Mouse (Mus musculus): ENCODE measurements around the gene Tcf7l1.

The Tcf7l1 gene

DNA sequence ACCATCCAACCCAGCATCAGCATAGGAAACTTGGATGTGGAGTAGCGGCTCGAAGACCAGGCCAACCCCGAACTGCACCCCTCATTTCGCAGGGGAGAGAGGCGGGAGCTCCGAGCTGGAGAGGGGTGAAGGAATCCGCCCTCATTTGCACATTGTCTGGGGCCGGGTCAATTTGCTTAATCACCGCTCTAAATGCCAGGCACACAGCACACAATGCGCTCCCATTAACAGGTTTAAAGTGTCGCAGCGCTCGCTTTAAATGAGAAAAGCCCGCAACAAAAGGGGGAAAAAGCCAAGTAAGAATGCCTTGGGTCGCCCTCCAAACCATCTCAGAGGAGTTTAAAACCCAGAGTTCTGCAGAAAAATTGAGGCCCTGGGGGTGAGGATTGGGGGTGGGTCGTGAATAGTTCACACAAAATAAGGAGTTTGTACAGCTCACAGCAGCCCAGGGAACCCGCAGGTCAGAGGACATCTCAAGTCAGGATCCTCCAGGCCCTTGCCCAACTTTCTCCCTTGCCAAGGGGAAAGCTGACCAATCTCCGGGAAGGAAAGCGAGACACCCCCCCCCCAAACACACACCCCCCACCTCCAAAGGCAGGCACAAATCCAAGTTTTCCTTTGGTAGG, 1.6 kb downstream of the Tcf7l1 start:
- no peak for DNase-seq (ENCODE audit: low spot score in 2 of 2)

DNA sequence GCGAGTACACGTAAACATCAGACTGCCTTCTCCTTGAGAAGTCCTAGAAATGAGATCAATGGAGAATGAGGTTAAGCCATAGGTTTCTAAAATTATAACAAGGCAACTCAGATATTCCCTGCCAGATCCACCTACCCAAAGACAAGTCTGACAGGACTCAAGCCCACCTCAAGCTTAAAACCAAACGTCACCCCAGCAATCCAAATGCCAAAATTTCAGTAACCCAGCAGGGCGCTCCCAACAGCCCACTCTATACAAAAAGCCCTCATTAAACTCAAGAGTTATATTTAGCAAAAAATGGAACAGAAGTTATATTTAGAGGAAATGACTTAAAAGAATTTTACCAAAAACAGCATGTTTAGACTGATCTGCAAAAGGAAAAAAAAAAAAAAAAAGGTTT, 5.3 kb downstream of the Tcf7l1 start:
- DNase-seq (ENCODE audit: low spot score in 2 of 2), result no peak

DNA sequence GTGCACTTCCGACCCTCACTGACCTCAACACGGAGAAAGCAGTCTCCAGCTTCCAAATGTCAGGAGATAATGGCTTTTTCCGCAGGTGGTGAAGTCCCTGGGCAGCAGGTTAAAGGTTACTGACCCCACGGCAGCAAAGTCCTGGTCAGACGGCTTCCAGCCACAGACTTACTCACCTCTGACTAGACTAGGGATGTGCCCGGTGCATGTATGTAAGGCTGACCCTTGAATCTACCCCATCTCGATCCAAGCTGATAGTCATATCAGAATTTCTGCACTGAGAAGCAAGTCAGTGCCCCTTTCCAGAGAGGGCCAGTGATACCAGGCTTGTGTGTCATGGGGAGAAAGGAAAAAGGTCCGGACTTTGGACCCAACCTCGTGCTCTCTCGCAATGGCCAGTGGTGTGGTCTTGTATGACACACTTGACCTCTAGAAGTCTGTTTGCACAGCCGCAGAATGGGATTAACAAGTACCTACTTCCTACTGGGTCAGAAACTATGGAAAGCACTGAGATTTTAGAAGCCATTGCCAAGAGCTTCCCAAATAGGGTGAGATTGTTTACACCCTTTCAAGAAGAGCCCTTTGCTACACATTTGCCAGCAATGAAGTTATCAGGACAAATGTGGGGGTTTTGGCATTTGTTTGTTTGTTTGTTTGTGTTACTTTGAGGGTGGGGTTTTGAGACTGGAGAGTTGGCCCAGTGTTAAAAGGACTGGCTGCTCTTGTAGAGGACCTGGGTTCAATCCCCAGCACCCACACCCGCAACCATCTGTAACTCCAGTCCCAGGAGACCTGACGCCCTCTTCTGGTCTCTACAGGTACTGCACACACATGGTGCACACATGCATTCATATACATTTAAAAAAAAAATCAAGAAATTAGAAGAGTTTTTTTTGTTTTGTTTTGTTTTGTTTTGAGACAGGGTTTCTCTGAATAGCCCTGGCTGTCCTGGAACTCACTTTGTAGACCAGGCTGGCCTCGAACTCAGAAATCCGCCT, 10.0 kb downstream of the Tcf7l1 start:
- no peak for DNase-seq (ENCODE audit: low spot score in 2 of 2)

DNA sequence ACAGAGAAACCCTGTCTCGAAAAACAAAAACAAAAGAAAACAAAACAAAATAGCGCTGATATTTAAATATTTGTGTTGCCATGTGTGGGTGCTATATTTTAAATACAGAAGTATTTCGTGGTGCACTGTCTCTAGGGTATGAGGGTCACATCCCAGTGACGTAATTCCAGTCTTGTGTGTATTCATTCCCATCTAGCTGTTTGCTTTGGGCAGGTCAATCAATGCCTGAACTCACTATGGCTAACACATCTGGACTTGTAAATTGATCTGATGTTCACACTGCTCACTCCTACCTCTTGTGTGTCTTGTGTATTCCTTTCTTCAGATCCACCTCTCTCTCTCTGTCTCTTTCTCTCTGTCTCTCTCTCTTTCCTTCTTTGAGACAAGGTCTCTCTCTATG, 11.8 kb downstream of the Tcf7l1 start:
- DNase-seq (ENCODE audit: low spot score in 2 of 2), result no peak

DNA sequence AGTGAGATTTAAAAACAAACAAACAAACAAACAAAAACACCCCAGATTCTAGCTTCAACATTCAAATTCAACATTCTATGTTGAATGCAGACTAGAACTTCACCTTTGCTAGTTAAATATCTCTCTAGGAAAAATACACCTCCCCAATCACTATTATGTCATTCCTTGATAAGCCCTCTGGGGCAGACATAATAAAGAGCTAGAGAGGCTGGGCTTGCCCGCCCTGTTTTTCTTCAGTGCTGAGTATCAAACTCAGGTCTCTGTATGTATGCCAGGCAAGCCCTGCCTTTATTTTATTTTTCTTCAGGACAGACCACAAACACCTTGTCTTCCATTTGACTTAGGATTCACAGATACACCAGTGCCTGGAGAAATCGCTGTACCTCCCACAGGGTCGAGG, 14.8 kb downstream of the Tcf7l1 start:
- DNase-seq (ENCODE audit: low spot score in 2 of 2), result no peak

DNA sequence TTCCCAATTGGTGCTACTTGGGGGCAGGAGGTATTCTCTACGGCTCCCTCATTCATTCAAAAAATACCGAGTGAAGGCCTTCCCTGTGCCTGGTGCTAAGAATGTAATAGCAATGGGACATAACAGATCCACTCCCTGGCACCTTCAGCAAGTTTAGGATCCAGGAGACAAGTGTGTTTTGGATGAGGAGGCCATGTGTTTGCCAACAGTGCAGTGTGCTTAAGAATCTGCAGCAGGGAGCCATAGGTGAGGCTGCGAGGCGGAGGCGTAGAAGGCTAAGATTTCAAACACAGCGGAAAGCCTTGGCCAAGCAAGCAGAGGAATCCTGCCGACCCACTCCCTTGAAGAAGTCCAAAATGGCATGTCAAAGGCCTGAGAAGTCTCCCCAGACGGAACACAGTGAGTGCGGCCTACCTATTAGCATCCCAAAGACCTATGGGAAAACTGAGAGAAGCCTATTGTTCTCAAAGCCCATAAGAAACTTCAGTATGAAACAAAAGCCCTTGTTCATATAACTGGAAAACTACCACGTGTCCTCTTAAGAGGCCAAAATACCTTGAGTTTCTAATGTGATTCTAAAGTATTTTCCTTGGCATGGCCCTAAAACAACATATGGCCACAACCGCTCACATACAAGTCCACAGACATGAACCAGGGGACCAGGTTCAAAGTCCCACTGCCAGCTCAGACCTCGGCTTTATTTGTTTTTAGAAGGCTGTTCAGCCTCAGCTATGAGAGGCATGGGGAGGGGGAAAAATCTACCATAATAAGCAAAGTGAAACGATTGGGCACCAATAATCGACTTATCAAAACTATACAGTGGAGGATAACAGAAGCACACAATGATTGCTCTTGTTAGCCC, 18.9 kb downstream of the Tcf7l1 start:
- DNase-seq (ENCODE audit: low spot score in 2 of 2), result no peak

DNA sequence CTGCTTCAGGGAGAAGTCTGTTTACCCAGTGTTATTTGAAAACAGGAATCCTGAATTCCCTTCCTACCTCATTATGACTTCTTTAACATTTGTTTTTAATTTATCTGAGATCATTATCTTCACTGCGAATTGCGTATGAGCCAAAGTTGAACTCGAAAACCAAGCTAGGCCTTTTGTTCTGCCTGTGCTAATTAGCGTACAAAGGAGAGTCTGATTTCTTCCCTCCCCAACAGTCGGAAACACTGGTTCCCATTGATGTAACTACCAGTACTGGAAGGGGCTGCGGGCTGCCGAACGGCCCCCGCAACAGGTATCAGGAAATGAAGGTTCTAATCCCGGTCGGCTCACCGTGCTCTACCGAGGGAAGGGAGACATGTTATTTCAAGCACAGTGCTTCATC, 19.7 kb downstream of the Tcf7l1 start:
- no peak for DNase-seq (ENCODE audit: low spot score in 2 of 2)

DNA sequence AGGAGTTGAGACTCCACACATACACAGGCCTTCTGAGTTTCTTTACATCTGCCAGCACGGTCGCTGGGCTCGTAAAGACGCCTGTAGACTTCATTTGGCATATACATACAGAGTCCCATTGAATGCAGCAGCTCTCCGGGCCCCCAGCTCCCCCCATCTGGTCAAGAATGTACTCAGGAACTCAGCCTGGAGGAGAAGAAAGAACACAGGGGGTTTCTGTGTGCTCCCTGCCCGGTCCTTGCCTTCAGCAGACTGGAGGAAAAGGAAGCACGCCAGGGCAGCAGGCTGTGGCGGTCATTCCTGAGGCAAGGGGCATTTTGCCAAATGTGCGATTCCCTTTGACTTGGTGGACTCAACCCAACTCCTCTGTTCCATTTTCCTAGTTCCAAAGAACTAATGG, 20.2 kb downstream of the Tcf7l1 start:
- no peak for DNase-seq (ENCODE audit: low spot score in 2 of 2)

DNA sequence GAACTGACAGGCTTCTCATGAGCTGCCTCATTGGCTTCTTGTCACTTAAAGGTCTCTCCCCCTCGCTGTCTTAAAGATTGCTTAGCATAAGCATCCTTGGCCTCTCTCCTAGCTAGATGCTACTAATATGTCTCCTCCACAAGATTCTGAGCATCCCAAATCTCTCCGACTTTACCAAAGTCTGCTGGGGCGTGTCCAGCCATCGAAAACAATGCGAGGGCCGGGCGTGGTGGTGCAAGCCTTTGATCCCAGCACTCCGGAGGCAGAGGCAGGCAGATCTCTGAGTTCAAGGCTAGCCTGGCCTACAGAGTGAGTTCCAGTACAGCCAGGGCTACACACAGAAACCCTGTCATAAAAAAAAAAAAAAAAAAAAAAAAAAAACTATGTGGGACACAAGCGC, 21.0 kb downstream of the Tcf7l1 start:
- no peak for DNase-seq (ENCODE audit: low spot score in 2 of 2)

DNA sequence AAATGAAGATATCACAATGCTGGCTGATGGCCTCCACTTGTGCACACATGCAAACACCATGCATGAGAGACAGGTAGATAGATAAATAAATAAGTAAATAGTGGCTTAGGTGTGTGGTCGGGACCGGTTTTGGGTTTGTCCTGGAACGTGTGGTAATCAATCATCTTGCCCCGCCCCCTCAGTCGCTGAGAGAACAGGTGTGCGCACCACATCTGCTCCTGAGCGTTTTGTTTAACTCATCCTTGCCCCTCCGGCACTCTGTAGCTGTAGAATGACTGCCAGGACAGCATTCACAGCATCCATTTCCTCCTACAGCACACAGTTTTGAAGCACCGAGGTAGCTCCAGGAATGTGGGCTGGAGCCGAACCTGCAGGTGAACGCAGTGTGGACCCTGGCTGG, 25.4 kb downstream of the Tcf7l1 start:
- no peak for DNase-seq (ENCODE audit: low spot score in 2 of 2)

DNA sequence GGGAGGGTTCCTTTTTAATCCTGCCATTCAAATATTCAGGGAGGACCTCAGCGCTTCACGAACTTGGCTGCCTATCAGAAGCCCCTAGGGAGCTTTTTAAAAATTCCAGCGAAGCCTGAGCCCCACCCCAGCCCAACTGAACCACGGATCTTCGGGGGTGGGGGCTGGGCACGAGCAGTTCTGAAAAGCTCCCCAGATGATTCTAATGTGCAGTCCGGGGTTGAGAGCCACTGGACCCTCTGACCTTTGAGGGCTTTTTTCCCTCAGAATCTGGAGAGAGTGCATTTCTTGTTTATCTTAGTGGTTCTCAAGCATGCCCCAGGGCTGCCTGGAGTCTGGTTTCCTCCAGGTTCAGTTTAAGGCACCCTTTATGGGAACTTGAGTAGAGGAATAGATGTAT, 27.4 kb downstream of the Tcf7l1 start:
- DNase-seq (ENCODE audit: low spot score in 2 of 2), result no peak

DNA sequence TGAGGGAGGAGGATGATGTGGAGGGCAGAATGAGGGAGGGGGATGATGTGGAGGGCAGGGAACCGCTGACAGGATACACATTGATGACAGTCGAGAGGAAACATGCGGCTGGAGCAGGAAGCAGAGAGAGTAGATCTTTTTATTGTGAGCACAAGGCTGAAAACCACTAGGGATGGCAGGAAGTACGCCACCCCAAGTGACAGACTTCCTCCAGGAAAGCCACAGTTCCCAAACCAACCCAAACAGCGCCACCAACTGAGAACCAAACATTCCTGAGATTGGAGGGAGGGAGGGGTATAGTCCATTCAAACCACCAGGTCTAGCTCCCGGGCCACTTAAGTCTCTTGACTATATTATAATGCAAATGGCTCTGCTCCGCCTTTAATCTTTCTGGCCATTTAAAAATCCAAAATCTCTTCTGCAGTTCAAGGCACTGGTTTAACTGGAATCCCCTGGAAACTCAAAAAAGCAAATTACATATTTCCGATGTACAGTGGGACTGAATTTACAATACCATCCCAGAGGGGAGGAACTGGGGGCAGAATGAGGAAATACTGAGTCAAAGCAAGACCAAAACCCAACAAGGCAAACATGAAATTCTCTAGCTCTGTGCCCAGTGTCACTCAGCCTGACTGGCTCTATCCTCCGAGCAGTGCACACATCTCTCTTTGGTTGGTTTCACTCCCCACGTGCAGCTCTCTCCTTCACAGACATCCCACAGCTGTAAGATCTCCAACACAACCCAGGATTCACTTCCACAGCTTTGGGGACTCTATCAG, 30.6 kb downstream of the Tcf7l1 start:
- no peak for DNase-seq (ENCODE audit: low spot score in 2 of 2)

DNA sequence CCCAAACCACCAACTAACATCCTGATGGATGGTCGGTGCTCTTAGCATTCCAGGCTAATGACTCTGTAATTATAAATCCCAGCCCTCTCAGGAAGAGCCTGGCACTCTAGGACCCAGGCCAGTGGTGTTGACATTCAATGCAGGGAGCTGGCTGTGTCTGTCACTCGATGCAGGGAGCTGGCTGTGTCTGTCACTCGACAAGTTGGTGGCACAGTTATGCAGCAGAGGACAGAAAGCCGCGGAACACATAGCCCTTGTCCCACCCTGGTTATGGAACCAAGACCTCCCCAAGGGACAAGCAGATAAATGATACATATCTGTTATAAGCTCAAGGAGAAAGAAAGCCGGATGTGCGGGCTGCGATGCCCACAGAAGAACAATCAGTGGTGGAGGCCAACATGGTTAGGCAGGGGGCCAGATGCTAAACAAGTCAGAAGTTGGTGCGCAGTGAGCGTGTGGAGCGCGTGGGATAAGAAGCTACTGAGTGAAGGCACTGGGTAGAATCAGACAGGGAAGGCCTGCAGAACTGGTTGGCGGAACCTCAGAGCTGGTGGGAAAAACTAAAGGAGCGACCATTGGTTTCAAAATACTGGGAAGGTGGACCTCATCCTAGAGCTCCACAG, 33.7 kb downstream of the Tcf7l1 start:
- DNase-seq (ENCODE audit: low spot score in 2 of 2), result no peak

DNA sequence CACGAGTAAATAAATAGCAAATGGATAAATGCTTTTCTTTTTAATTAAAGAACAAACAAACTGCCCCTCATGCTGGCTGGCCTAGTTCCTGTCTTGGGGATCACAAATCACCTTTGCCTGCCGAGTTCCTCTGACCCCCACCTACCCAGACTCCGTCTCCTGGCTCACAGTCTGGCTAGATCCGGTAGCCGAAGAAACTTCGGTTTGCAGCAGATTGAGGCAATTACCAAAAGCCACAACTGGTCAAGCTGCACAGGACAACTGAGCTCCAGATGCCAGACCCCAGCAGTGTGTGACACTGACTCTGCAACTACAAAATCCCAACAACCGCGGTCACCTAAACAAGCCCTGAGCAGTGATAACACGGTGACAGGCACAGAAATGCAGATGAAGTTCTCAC, 34.8 kb downstream of the Tcf7l1 start:
- DNase-seq (ENCODE audit: low spot score in 2 of 2), result no peak

DNA sequence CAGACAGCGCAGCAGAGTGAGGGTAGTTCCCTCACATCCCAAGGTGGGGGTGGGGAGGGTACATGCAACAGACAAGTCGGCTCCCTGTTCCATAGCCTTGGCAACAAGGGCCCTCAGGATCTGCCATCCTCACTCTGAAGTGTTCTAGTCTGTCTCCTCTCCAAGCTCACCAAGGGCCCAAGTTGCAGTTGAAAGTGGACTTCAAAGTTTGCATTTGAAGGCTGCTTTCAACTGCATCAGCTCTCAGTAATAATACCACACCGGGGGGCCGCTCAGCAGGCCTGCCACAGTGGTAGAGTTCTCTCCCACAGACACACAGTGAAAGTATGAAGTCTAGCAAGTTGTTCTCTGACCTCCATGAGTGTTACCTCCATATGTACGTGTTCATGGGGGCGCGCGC, 35.3 kb downstream of the Tcf7l1 start:
- DNase-seq (ENCODE audit: low spot score in 2 of 2), result no peak

DNA sequence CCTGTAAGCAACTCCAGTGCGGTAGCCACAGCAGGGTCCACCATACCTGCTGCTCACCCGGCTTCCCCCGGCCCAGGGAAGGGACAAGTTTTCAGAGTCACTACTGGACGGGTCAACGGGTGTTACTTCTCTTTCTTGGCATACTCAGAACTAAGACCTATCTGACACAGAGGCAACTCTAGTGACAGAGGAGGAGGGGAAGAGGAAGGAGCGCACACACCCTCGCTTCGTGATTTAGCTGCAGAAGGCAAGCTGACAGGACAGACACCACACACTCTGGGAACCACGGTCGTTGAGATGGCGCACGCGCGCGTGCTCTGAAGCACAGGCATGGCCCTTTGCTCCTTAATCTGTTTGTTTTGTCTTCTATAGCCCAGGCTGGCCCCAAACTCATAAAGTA, 36.2 kb downstream of the Tcf7l1 start:
- DNase-seq (ENCODE audit: low spot score in 2 of 2), result no peak

DNA sequence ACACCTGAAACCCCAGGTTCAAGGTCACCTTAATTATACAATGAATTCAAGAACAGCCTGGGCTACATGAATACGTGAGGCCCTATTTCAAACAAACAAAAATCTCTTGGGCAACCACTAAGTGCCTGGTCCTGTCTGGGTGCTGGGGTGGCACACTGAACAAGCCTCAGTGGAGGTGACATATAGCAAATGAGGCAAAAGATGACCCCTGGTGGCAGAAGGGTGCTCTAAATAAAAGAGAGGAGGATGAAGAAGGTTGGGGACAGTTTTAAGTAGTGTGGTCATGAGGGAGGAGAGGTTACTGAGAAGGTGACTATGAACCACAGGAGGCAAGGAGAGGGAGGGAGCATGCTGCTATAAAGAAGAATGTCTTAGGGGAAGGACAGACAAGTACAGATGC, 37.8 kb downstream of the Tcf7l1 start:
- DNase-seq (ENCODE audit: low spot score in 2 of 2), result no peak

DNA sequence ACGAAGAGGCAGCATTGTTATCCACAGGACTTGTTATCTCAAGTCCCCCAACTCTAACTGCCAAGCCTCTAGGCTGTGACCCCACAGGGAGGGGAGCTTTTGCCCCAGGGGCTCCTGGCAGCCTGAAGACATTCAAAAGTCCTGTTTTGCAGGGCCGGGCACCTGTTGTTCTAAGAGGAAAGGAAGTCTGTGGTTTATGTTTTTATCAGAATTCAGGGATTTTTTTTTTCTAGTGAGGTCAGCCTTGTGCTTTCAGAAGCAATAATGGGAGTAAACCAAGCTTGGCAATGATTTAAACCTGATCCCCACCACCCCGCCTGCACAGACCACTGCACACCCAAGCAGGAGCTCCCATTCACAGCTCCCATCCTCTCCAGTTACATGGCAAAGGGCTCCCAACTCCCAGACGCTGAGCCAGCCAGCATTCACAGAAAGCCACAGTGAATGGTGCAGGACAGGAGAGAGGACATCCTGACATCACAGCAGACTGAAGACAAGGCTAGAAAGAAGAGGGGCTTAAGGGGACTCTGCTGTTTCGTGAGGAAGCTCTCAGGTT, 40.1 kb downstream of the Tcf7l1 start:
- DNase-seq (ENCODE audit: low spot score in 2 of 2), result no peak

DNA sequence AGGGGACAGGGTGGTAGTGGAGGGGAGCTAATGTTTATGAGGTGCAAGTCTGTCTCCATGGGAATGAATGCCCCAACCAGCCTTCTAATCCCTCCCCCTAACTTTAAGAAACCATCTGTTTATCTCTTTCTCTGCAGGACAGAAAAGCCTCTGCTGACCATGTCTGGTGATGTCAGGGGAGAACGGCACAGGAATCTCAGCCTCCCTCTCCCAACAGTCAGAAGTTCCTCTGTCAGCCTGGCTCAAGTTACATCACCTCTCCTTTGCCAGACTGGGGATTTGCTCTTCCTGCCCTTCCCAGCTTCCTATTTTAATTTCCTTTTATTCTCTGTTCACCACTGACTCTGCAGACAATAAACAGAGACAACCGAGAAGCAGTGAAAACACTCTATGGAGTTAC, 40.6 kb downstream of the Tcf7l1 start:
- DNase-seq (ENCODE audit: low spot score in 2 of 2), result no peak

DNA sequence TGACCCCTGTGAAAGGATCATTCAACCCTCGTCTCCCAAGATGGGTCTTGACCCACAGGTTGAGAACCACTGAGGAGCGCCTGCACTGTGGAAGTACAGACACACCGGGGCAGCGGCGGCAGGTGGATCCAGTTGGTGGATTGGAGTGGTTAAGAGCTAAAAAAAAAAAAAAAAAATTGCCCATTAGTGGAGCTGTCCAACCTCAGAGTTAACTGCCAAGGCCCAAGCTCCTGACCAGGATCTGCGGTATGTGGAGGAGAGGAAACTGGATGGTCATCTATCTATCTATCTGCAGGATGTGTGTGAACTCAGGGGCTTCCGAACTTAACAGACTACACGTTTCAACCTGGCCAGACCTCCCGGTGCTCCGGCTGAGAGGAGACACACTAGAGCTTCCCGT, 41.2 kb downstream of the Tcf7l1 start:
- no peak for DNase-seq (ENCODE audit: low spot score in 2 of 2)

DNA sequence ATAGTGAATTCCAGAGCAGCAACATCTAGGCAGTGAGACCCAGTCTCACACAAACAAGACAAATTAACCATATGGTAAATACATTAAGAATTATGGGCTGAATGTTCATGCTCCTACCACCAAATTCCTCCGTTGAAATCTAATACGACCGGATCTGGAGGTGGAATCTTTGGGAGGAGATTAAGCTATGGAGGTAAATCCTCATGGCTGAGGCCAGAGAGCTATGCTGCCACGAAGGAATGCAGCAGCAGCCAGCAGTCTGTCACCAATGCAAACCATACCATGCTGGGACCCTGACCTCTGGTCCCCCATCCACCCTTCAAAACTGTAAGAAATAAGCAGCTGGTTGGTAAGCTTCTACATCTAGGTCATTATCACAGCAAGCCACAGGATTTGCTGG, 41.9 kb downstream of the Tcf7l1 start:
- no peak for DNase-seq (ENCODE audit: low spot score in 2 of 2)
